Mouse (Mus musculus) erythroblast, adult 5-6 weeks (primary cell): ENCODE measurements around the gene Cd3eap. TPM values are rescaled to one million over a fixed set of nuclear protein-coding genes. Genes with fewer than 3 reads are reported as not detected.
A peak's percentile ranks its signal among the peaks of the same experiment; 100 is the strongest.

Experiments used
- ATAC-seq: replicated peaks from 2 replicates; pipeline ENCODE4 v1.8.0; 2016; ENCODE audit warnings: moderate number of reproducible peaks, mild to moderate bottlenecking, moderate TSS enrichment, inconsistent platforms; ENCODE audit not compliant: poor library complexity, low FRiP score, severe bottlenecking
- total RNA-seq, 2 experiments: library from RNA; stranded (forward) in 1 of 2; stranded (reverse) in 1 of 2; fragments of 150-400 nt in 1 of 2; fragments of 200-764, 138-1000 nt in 1 of 2; gene quantifications; 2 replicates each; pipeline versions ENCODE4 v1.2.3 to v1.2.4; 2015 to 2017; ENCODE audit warnings: low replicate concordance in 2 of 2

Cd3eap gene
- total RNA-seq, 2 experiments from 2014 or later: 1.2 to 2.6 TPM

- no peak for ATAC-seq
These were observed 4.6 kb upstream of the Cd3eap start for GRCm38 (mm10) chr7:19363881-19364280.

- no peak for ATAC-seq
These were observed 3.0 kb upstream of the Cd3eap start for GRCm38 (mm10) chr7:19362276-19362675.

GRCm38 (mm10) chr7:19361720-19362119 is 2.4 kb upstream of the Cd3eap start:
- ATAC-seq: peak; percentile 47

GRCm38 (mm10) chr7:19360944-19361343 is 1.7 kb upstream of the Cd3eap start:
- peak; percentile 80 for ATAC-seq

- peak; percentile 55 for ATAC-seq
These were observed 784 bp upstream of the Cd3eap start for GRCm38 (mm10) chr7:19359892-19360641.

- ATAC-seq: no peak
These were observed 649 bp downstream of the Cd3eap start for GRCm38 (mm10) chr7:19358634-19359033.

- ATAC-seq: no peak
These were observed 1.6 kb downstream of the Cd3eap start for GRCm38 (mm10) chr7:19357381-19358375.

GRCm38 (mm10) chr7:19356311-19356710 is 3.0 kb downstream of the Cd3eap start:
- no peak for ATAC-seq

GRCm38 (mm10) chr7:19354991-19355390 is 4.3 kb downstream of the Cd3eap start:
- no peak for ATAC-seq

- ATAC-seq: no peak
These were observed 9.1 kb downstream of the Cd3eap start for GRCm38 (mm10) chr7:19350221-19350620.

GRCm38 (mm10) chr7:19349188-19349915 is 9.9 kb downstream of the Cd3eap start:
- ATAC-seq: no peak

- peak; percentile 92 for ATAC-seq
These were observed 14.3 kb downstream of the Cd3eap start for GRCm38 (mm10) chr7:19344938-19345471.

- no peak for ATAC-seq
These were observed 14.9 kb downstream of the Cd3eap start, which contains the start of gene Ercc1 for GRCm38 (mm10) chr7:19344237-19344847. Gene Ercc1, plus strand, starts transcription at chr7:19344778.

- peak; percentile 69 for ATAC-seq
These were observed 16.0 kb downstream of the Cd3eap start for GRCm38 (mm10) chr7:19343210-19343808.

- ATAC-seq: peak; percentile 33; the same call in 1 of the 2 replicates
These were observed 16.7 kb downstream of the Cd3eap start for GRCm38 (mm10) chr7:19342481-19343027.

- ATAC-seq: no peak
These were observed 17.4 kb downstream of the Cd3eap start for GRCm38 (mm10) chr7:19341761-19342409.

GRCm38 (mm10) chr7:19341250-19341649 is 18.0 kb downstream of the Cd3eap start:
- no peak for ATAC-seq

- ATAC-seq: no peak
These were observed 20.7 kb downstream of the Cd3eap start for GRCm38 (mm10) chr7:19338596-19338995.
